Mouse (Mus musculus): ENCODE measurements at regions not wholly inside any gene's neighbourhood (a gene's known extent, or its start where the extent isn't known, plus 50 kb on each side); places are given as distances from the start of the nearest gene placed in this dataset.

DNA sequence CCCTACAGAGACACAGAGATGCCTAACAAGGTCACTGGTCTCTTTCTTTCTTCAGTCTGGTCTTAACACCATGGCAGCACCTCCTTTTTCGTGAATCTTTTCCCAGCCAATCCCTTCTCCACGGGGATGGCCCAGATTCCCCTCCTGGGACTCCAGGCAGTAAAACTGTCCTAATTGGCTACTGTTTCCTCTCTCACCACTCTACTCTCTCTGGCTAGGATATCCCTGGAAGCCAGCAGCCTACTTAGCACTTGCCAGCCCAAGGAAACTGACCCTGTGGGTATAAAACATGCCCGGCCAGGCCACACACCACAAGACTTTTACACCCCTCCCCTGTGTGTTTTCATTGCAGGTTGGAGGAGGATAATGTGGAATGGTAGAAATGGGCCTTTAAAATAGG lies 143.9 kb upstream of the Id2 start:
- no peak for TF ChIP-seq POLR2A (IDR thresholded peaks at IDR 0.05; ENCODE audit: borderline replicate concordance, insufficient read depth, low read length)
- TF ChIP-seq CTCF (IDR thresholded peaks at IDR 0.05; ENCODE audit: borderline replicate concordance, insufficient read depth, low read depth, low read length): no peak
